Mouse (Mus musculus) hindlimb bud, embryonic 11.5 days (tissue): ENCODE measurements at regions not wholly inside any gene's neighbourhood (a gene's known extent, or its start where the extent isn't known, plus 50 kb on each side); places are given as distances from the start of the nearest gene placed in this dataset.

Experiments
- DNase-seq: peaks from one replicate; pipeline ENCODE4 v3.0.0-alpha.2; 2012; ENCODE audit warnings: low read depth, low spot score; ENCODE audit errors: extremely low spot score

GRCm38 (mm10) chr8:42156588-42156987 lies 739.7 kb upstream of the Frg1 start:
- DNase-seq: no peak

DNA sequence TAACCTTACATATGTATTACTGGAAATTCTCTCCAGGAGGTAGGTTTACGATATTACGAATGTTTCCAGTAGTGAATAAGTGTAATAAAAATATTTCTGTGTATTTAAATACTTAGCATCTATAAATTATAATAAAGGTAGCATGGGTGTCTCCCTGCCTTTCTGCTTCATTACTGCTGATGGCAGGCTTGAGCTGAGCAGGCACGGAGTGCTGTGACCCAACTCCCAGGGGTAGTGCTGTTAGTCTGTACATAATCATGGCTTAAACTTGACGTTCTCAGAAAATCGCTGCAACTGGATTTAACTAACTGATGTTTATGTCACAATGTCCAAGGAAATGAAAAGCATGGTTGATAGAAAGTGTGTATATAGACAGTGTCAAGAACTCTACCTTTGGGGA lies 727.8 kb upstream of the Frg1 start:
- DNase-seq: no peak

- no peak for DNase-seq
These were observed 727.3 kb upstream of the Frg1 start for GRCm38 (mm10) chr8:42144220-42144619.

DNA sequence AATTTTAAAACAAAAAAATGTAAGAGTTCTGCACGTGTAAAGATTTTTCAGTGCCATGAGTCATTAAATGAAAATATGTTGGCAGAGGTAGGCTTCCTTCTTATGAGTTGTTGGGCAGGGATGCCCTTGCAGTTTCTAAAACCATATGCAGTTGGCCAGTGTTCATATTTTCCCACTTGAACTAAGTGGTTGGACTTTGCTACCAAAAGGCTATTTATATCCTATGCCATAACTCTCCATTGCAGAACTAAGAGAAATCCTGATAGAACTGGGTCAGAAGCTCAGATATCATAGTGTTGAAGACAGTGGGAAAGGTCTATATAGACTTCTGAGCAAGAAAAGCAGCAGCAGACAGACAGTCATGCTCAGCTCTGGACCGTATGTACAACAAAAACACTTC lies 690.7 kb upstream of the Frg1 start:
- DNase-seq: no peak

DNA sequence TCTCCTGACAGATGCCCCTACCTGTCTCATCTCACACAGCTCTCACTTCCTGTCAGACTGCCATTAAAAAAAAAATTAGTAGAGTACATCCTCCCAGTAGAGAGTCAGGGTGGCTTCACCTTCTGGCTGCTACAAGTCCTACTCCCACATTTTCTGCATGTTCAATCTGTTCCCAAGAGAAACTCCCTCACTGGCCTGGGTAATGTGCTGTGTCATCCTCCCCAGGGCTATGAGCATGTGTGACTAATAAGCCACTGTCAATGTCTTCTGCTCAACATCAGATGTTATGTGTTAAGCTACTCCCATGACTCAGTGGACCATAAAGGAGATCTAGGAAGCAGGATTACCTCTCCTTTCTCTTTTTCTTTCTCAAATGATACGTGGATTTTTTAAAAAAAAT lies 652.4 kb upstream of the Frg1 start:
- DNase-seq: no peak

DNA sequence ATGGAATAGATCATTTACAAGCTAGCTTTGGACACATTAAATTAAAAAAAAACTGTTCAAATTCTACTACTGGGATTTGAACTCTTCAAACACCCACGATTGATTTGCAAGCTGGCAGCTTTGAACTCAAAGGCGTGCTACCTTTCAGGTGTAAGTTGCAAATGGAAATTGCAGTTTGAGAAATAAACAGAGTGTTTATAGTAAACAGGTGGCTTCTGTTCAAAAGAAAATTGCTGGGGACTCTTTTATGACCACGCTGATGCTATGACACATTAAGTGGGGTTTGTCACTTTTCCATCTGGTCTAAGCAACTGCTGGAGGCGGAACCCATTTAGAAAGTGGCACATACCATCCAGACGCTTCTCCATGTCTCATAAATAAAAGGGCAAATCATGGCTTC lies 626.7 kb upstream of the Frg1 start:
- DNase-seq: peak; percentile 63

- DNase-seq: no peak
These were observed 622.4 kb upstream of the Frg1 start for GRCm38 (mm10) chr8:42039245-42039644.

- DNase-seq: no peak
These were observed 610.1 kb upstream of the Frg1 start for GRCm38 (mm10) chr8:42026934-42027333.

GRCm38 (mm10) chr8:42017786-42018185 lies 600.9 kb upstream of the Frg1 start:
- no peak for DNase-seq

GRCm38 (mm10) chr8:42003170-42003569 lies 586.3 kb upstream of the Frg1 start:
- no peak for DNase-seq

DNA sequence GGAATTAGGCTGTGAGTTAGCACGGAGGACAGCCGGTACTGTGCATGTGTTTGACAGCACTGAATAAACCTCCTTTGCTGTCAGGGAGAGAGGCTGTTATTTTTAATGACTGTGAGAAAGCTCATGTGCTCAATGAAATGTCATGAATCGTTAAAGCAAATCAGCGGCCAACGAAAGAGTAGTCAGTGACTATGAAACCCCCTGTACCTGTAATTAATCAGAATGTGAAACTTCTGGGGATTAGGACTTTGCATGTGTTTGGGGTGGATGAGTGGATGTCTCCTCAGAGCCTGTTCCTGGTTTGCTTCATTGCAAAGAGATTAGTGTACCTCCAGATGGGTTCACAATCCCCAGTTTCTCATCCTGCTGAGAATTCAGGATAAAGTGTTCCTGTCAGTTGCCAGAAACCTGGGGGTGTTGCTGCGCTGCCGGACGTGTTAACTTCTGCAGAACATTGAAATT lies 572.2 kb upstream of the Frg1 start:
- no peak for DNase-seq

DNA sequence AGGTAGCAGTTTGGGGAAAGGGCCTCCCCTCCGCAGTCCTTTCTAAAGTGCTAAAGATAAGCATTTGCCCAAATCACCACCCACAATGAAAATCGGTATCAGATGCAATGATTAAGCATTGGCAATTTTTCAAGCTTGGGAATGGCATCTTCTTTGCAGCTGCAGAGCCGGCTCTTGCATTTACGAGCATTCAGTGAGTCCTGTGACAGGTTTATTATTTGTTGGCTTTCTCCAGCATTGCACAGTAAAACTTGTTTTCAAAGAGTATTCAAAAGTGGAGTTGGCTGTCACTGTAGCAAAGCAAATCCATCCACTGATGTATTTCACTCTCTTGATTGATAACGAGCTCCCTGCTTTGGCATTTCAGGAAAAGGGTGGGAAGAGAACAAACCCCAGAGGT lies 571.3 kb upstream of the Frg1 start:
- no peak for DNase-seq

- DNase-seq: peak; percentile 61
These were observed 570.5 kb upstream of the Frg1 start for GRCm38 (mm10) chr8:41987417-41987816.

DNA sequence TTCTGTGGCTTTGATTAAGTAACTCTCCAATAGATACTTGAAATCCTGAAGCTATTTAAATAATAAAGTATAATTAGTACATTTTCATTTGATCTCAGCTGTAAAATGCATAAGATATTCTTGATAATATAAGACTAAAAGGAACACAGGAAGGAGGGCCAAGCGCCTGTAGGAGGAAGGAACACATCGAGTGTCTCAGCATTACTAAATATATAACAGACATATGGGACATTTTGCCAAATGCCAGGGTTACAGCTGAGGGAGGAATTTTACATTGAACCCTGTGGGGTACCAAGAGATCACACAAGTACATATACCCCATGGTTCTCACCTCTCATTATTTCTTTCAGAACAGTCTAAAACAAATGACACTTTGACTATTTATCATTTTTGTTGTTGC lies 555.5 kb upstream of the Frg1 start:
- DNase-seq: no peak

DNA sequence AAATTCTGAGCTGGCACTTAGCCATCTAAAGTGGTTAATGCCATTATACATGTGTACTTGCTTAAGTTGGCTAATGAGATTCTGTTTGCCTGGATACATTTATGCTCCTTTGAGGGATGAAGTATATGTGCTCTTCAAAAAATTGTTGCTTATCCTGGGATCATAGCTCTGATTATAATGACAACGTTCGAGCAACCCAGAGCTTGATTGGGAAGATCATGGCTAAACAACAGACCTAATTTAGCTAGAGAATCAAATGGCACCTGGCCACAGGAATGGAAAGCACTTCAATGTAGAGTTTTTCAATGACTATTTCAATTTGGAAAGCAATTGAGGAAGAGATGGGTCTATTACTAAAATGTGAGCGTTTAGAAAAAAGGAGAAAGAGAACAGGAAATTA lies 553.7 kb upstream of the Frg1 start:
- DNase-seq: no peak

GRCm38 (mm10) chr8:41969408-41969807 lies 552.5 kb upstream of the Frg1 start:
- DNase-seq: no peak

DNA sequence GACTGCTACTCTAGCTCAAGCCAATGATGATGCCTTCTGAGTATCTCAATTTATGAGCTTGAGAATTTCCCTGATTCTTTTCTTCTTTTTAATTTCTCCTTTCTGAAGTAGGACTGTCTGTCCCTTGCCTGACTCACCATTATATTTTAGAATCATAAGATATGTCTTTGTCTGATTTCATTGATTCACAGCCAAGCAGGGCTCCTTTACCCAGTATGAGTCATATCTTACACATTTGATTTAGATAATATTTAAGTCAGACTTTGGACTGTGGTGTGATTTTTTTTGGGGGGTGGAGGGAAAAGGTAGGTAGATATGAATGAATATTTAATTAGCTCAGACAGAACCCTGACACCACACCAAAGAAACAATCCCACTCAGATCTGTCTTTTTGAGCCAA lies 547.2 kb upstream of the Frg1 start:
- no peak for DNase-seq

DNA sequence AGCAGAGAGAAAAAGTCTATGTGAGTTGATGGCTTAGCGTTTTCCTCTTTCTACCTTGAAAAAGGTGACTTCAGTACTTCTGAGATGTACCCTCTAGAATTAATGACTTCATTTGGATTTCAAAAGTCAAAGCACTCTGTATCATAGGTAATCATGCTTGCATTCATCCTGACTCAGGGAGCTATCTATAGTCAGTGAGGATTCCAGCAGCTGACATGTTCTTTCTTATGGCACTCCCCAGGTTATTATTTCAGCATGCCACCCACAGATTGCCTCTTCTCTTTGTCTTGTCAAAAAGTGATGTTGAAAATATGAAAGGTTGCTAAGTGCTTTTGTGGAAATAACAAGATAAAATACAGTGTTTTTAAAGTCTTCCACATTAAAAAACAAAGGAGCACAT lies 540.0 kb upstream of the Frg1 start:
- no peak for DNase-seq

- no peak for DNase-seq
These were observed 533.9 kb upstream of the Frg1 start for GRCm38 (mm10) chr8:41950736-41951135.

GRCm38 (mm10) chr8:41939298-41939697 lies 522.4 kb upstream of the Frg1 start:
- DNase-seq: no peak

- DNase-seq: no peak
These were observed 504.2 kb upstream of the Frg1 start for GRCm38 (mm10) chr8:41921106-41921505.

- no peak for DNase-seq
These were observed 503.7 kb upstream of the Frg1 start for GRCm38 (mm10) chr8:41920536-41920935.

GRCm38 (mm10) chr8:41878029-41878748 lies 461.3 kb upstream of the Frg1 start:
- no peak for DNase-seq
